Mouse (Mus musculus): ENCODE measurements around the gene Nop56. TPM values are rescaled to one million over a fixed set of nuclear protein-coding genes. Genes with fewer than 3 reads are reported as not detected.

The Nop56 gene
- polyA plus RNA-seq, 1 experiment from 2014 or later = 193 TPM

DNA sequence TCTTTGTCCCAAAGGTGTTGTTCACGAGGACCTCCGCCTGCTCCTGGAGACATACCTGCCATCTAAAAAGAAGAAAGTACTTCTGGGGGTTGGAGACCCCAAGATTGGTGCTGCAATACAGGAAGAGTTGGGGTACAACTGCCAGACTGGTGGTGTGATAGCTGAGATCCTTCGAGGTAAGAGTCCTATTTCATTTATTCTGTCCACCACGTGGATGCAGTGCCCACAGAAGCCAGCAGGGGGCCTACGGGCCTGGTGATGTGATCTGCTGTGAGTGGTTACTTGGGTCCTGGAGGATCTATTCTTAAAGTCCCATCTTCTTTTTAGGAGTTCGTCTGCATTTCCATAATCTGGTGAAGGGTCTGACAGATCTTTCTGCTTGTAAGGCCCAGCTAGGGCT lies 1.4 kb downstream of the Nop56 start:
- H3K9ac ChIP-seq = no peak overlapping the region
- H3K4me2 ChIP-seq = peak overlapping the region; percentile 88
- H3K27ac ChIP-seq (ENCODE audit: poor library complexity, severe bottlenecking) = no peak overlapping the region
- H3K4me3 ChIP-seq = peak overlapping the region; percentile 90
- no peaks in the 10 kb centered on the region for H3K27me3 ChIP-seq (replicated peaks)
- WGBS = 46% methylated on average over 6 of the region's 6 CpGs
- no peaks in the 10 kb centered on the region for H3K9me3 ChIP-seq (replicated peaks)
- H3K36me3 ChIP-seq = peaks cover 50% of the 10 kb centered on the region
- H3K4me1 ChIP-seq (replicated peaks) = peaks cover 30% of the 10 kb centered on the region
- no peak for ATAC-seq (ENCODE audit: insufficient number of reproducible peaks, low FRiP score)

GRCm38 (mm10) chr2:130279600-130280091 lies 5.4 kb downstream of the Nop56 start:
- peaks cover 33% of the 10 kb centered on the region for H3K4me1 ChIP-seq (replicated peaks)
- peaks cover 74% of the 10 kb centered on the region for H3K36me3 ChIP-seq
- H3K27ac ChIP-seq (ENCODE audit: poor library complexity, severe bottlenecking) = no peak overlapping the region
- H3K9ac ChIP-seq = no peak overlapping the region
- H3K4me3 ChIP-seq = no peak overlapping the region
- no peaks in the 10 kb centered on the region for H3K9me3 ChIP-seq (replicated peaks)
- H3K4me2 ChIP-seq = no peak overlapping the region
- 37% methylated on average over 8 of the region's 8 CpGs for WGBS
- H3K27me3 ChIP-seq (replicated peaks) = no peaks in the 10 kb centered on the region
- ATAC-seq (ENCODE audit: insufficient number of reproducible peaks, low FRiP score) = no peak

GRCm38 (mm10) chr2:130280224-130280623 lies 6.0 kb downstream of the Nop56 start:
- Histone ChIP-seq H3K9me3 (replicated peaks) (no peaks in the 10 kb centered on the region), H3K4me3 (no peak overlapping the region), H3K36me3 (peaks cover 74% of the 10 kb centered on the region), H3K27me3 (replicated peaks) (no peaks in the 10 kb centered on the region), H3K4me1 (replicated peaks) (peaks cover 29% of the 10 kb centered on the region), H3K4me2 (no peak overlapping the region), H3K9ac (no peak overlapping the region), H3K27ac (ENCODE audit: poor library complexity, severe bottlenecking) (no peak overlapping the region)
- no peak for ATAC-seq (ENCODE audit: insufficient number of reproducible peaks, low FRiP score)
- 60% methylated on average over 7 of the region's 7 CpGs for WGBS

DNA sequence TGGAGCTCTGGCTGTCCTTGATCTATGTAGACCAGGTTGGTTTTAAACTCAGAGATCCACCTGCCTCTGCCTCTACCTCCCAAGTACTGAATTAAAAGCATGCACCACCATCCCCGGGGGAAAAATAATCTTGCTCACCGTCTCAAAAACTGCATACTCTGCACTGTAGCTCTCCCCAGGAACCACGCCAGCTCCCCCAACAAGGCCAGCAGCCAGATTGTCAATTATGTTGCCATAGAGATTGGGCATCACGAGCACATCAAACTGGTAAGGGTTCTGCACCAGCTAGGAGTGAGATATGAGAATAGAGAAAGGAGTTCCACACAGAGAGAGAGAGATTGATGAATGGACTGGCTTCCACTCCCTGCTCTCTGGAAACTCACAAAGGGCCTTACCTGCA lies 6.6 kb downstream of the Nop56 start:
- Histone ChIP-seq H3K36me3 (peaks cover 68% of the 10 kb centered on the region), H3K27ac (ENCODE audit: poor library complexity, severe bottlenecking) (no peak overlapping the region), H3K9me3 (replicated peaks) (no peaks in the 10 kb centered on the region), H3K9ac (no peak overlapping the region), H3K4me1 (replicated peaks) (peaks cover 23% of the 10 kb centered on the region), H3K4me3 (no peak overlapping the region), H3K4me2 (no peak overlapping the region), H3K27me3 (replicated peaks) (no peaks in the 10 kb centered on the region)
- ATAC-seq (ENCODE audit: insufficient number of reproducible peaks, low FRiP score) = no peak
- 80% methylated on average over 4 of the region's 4 CpGs for WGBS

DNA sequence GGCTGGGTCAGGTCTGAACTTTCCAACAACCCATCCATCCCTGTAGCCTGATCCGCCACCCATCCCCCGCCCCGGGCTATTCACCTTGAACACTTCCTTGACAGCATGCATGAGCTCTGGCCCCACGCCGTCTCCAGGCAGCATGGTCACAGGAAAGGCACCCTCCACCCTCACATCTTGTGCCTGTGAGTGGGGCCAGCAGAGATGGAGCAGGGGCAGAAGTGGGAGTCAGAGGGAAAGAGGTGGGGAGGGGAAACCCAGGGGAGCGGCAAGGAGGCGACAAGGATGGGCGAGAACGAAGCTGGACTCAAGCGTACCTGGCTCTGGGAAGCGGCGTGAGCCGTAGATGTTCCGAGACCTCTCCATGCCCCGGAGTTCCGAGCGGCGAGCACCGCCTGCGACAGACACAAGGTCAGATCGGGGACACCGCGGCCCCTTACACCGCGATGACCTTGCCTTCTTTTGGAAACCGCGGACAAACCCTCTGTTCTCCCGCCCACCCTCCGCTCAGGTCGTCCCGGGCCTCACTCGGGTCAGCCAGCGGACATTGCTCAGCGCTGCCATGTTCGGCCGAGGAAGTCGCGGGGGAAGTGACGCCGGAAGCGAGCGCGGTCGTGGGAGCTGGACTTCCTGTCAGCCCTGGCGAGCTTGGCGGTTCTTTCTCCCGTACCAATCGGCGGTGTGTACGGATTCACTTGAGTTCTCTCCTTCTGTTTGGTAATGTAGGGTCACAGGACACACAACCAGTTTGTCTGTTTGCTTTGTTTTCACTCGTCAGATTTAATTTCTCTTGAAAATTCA lies 9.8 kb downstream of the Nop56 start, which contains the start of gene Idh3b:
Idh3b (minus strand) TSS at position 694 of the 801 bp plus-strand sequence.
- peak within 1 kb of the TSS; percentile 87 for H3K27ac ChIP-seq (ENCODE audit: poor library complexity, severe bottlenecking)
- H3K9me3 ChIP-seq (replicated peaks) = no peaks in the 10 kb centered on the region
- ATAC-seq (ENCODE audit: insufficient number of reproducible peaks, low FRiP score) = peak; percentile 86
- peaks cover 39% of the 10 kb centered on the region for H3K36me3 ChIP-seq
- H3K4me3 ChIP-seq = peak within 1 kb of the TSS; percentile 93
- peak within 1 kb of the TSS; percentile 85 for H3K4me2 ChIP-seq
- WGBS = under 1% methylated on average over 51 of the region's 51 CpGs
- peaks cover 10% of the 10 kb centered on the region for H3K4me1 ChIP-seq (replicated peaks)
- peak within 1 kb of the TSS; percentile 95 for H3K9ac ChIP-seq
- no peaks in the 10 kb centered on the region for H3K27me3 ChIP-seq (replicated peaks)

- WGBS = 44% methylated on average over 4 of the region's 4 CpGs
- H3K27ac ChIP-seq (ENCODE audit: poor library complexity, severe bottlenecking) = no peak overlapping the region
- H3K9me3 ChIP-seq (replicated peaks) = no peaks in the 10 kb centered on the region
- no peak overlapping the region for H3K9ac ChIP-seq
- H3K4me3 ChIP-seq = no peak overlapping the region
- H3K36me3 ChIP-seq = no peaks in the 10 kb centered on the region
- peaks cover 20% of the 10 kb centered on the region for H3K27me3 ChIP-seq (replicated peaks)
- no peak overlapping the region for H3K4me2 ChIP-seq
- no peak for ATAC-seq (ENCODE audit: insufficient number of reproducible peaks, low FRiP score)
- peaks cover 10% of the 10 kb centered on the region for H3K4me1 ChIP-seq (replicated peaks)
Observed at GRCm38 (mm10) chr2:130289086-130289485, 14.9 kb downstream of the Nop56 start.

DNA sequence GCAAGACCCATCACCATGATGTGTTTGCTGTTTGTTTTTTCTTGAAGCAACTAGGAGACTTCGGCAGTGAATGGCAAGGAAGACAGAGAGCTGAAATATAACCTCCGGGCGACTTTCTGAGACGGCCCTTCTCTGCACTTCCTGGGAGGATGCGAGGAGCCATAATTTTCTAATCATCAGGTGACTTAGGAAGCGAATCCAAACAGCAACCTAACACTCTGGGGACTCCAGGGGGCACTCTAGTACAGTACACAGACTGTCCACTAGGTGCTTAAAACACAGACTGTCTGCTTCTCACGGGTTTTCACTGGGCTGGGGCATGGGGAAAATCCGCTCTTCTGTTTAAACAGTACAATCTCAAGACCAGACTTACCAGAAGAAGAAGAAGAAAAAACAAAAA lies 17.2 kb downstream of the Nop56 start:
- H3K4me1 ChIP-seq (replicated peaks) = peaks cover 19% of the 10 kb centered on the region
- H3K9ac ChIP-seq = no peak overlapping the region
- no peak overlapping the region for H3K27ac ChIP-seq (ENCODE audit: poor library complexity, severe bottlenecking)
- WGBS = 18% methylated on average over 8 of the region's 8 CpGs
- H3K27me3 ChIP-seq (replicated peaks) = peaks cover 40% of the 10 kb centered on the region
- H3K9me3 ChIP-seq (replicated peaks) = no peaks in the 10 kb centered on the region
- H3K4me3 ChIP-seq = no peak overlapping the region
- ATAC-seq (ENCODE audit: insufficient number of reproducible peaks, low FRiP score) = no peak; the same call in 1 of the 2 replicates
- H3K4me2 ChIP-seq = peak overlapping the region; percentile 40
- no peaks in the 10 kb centered on the region for H3K36me3 ChIP-seq

DNA sequence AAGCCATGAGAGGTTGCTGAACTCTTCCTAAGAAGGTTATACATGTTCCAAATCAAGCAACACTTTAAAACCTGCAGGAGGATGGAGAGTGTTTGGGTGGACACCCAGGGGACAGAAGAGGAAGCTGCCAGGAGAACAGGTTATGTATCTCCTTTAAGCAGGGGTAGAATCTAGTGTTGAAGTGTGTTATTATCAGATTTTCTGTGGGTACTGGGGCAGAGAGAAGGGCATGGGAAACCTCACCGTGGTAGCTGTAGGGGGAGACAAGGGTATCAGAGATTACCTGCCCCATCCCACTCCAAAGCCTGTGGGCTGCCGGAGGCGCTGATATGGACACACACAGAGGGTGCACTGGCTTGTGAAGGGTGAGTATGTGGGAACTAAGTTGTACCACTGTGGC lies 18.8 kb downstream of the Nop56 start:
- H3K4me2 ChIP-seq = no peak overlapping the region
- peaks cover 55% of the 10 kb centered on the region for H3K27me3 ChIP-seq (replicated peaks)
- 58% methylated on average over 3 of the region's 3 CpGs for WGBS

DNA sequence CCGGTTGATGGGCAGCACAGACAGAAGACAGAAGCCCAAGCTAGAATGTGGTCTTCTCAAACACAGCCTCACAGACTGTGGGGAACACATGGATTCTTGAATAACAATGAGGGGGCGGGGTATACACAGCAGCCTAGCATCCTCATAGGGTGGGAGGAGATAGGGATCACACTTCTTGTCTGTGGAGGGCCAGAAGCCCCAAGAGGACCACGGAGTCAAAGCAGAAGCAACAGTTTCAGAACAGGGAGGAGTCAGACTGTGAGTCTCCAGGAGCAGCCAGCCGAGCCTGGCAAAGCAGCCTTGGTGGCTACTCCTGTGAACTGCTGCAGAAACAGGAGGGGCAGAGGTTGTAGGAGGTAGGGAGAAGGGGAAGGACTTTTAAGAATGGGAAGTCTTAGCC lies 19.3 kb downstream of the Nop56 start:
- Histone ChIP-seq H3K4me3 (no peak overlapping the region), H3K4me1 (replicated peaks) (peaks cover 21% of the 10 kb centered on the region), H3K9me3 (replicated peaks) (no peaks in the 10 kb centered on the region), H3K36me3 (no peaks in the 10 kb centered on the region), H3K4me2 (peak overlapping the region; percentile 89; the same call in 1 of the 2 replicates), H3K9ac (0 out of 2 replicates have a peak overlapping the region, but pooled peaks have one; percentile 13), H3K27me3 (replicated peaks) (peaks cover 60% of the 10 kb centered on the region), H3K27ac (ENCODE audit: poor library complexity, severe bottlenecking) (no peak overlapping the region)
- no peak for ATAC-seq (ENCODE audit: insufficient number of reproducible peaks, low FRiP score)
- 3% methylated on average over 4 of the region's 4 CpGs for WGBS

More for the DNA sequence above, 18.8 kb downstream of the Nop56 start:
- no peaks in the 10 kb centered on the region for H3K9me3 ChIP-seq (replicated peaks)
- no peak overlapping the region for H3K4me3 ChIP-seq
- H3K36me3 ChIP-seq = no peaks in the 10 kb centered on the region
- H3K27ac ChIP-seq (ENCODE audit: poor library complexity, severe bottlenecking) = no peak overlapping the region
- H3K9ac ChIP-seq = no peak overlapping the region
- peaks cover 21% of the 10 kb centered on the region for H3K4me1 ChIP-seq (replicated peaks)
- no peak for ATAC-seq (ENCODE audit: insufficient number of reproducible peaks, low FRiP score)

DNA sequence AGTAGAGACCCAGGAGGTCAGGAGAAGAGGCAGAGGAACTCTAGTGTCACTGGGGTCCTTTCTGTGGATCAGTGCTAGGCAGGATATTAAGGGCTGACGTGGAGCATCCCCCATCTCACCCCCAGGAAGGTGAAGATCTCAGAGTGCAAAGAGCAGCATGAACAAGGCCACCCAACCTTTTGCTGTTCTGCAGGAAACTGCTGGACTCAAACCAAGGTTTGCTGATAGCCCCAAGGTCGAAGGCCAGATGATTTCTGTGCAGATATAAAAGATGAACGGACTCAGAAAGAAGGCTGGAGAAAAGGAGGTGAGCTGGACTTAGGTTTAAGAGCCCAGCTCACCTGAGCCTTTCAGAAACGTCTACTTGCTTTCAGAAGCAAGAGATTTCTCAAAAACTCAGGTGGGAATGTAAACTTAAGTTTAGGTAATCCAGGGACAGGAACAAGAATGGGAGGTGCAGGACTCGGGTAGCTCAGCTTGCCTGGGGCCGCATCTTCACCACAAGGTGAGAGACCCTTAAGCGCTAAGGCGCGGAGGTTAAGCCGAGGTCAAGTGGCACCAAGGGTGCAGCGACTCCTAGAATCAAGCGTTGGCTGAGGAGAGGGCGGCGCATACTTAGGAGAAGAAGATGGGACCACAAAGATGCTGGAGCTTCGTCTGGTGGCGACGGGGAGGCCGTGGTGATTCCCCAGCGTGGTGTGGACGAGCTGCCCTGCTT lies 20.1 kb downstream of the Nop56 start:
- 6% methylated on average over 20 of the region's 20 CpGs for WGBS
- H3K27me3 ChIP-seq (replicated peaks) = peaks cover 66% of the 10 kb centered on the region
- 0 out of 2 replicates have a peak, but pooled peaks have one; percentile 3 for ATAC-seq (ENCODE audit: insufficient number of reproducible peaks, low FRiP score)

GRCm38 (mm10) chr2:130294936-130295277 lies 20.7 kb downstream of the Nop56 start, which contains the start of gene Ebf4:
Ebf4 (plus strand) TSS chr2:130295169.
- Histone ChIP-seq H3K4me3 (peak within 1 kb of the TSS; percentile 76), H3K27ac (ENCODE audit: poor library complexity, severe bottlenecking) (0 out of 2 replicates have a peak within 1 kb of the TSS, but pooled peaks have one; percentile 49), H3K27me3 (replicated peaks) (peaks cover 66% of the 10 kb centered on the region), H3K36me3 (no peaks in the 10 kb centered on the region), H3K4me1 (replicated peaks) (peaks cover 21% of the 10 kb centered on the region), H3K4me2 (peak within 1 kb of the TSS; percentile 89), H3K9ac (peak within 1 kb of the TSS; percentile 80), H3K9me3 (replicated peaks) (no peaks in the 10 kb centered on the region)
- WGBS = under 1% methylated on average over 30 of the region's 39 CpGs
- ATAC-seq (ENCODE audit: insufficient number of reproducible peaks, low FRiP score) = peak; percentile 81

More for the DNA sequence above, 20.1 kb downstream of the Nop56 start:
- no peaks in the 10 kb centered on the region for H3K36me3 ChIP-seq
- H3K4me2 ChIP-seq = peak overlapping the region; percentile 89
- peak overlapping the region; percentile 76 for H3K4me3 ChIP-seq
- H3K27ac ChIP-seq (ENCODE audit: poor library complexity, severe bottlenecking) = no peak overlapping the region
- peaks cover 21% of the 10 kb centered on the region for H3K4me1 ChIP-seq (replicated peaks)
- peak overlapping the region; percentile 80 for H3K9ac ChIP-seq
- H3K9me3 ChIP-seq (replicated peaks) = no peaks in the 10 kb centered on the region
